Mouse (Mus musculus): ENCODE data around the gene Slc37a1. TPM values are rescaled to one million over a fixed set of nuclear protein-coding genes. Genes with fewer than 3 reads are reported as not detected.
A peak's percentile ranks its signal among the peaks of the same experiment; 100 is the strongest.

The Slc37a1 gene
- total RNA-seq, 2 experiments from 2014 or later = 7.0 to 9.8 TPM

- DNase-seq = peak in 1 of 2 experiments; percentile 51
Observed at GRCm38 (mm10) chr17:31294363-31295214, 8.0 kb downstream of the Slc37a1 start.

- DNase-seq = peak in 1 of 2 experiments; percentile 55
Observed at GRCm38 (mm10) chr17:31295215-31295891, 8.8 kb downstream of the Slc37a1 start.

DNA sequence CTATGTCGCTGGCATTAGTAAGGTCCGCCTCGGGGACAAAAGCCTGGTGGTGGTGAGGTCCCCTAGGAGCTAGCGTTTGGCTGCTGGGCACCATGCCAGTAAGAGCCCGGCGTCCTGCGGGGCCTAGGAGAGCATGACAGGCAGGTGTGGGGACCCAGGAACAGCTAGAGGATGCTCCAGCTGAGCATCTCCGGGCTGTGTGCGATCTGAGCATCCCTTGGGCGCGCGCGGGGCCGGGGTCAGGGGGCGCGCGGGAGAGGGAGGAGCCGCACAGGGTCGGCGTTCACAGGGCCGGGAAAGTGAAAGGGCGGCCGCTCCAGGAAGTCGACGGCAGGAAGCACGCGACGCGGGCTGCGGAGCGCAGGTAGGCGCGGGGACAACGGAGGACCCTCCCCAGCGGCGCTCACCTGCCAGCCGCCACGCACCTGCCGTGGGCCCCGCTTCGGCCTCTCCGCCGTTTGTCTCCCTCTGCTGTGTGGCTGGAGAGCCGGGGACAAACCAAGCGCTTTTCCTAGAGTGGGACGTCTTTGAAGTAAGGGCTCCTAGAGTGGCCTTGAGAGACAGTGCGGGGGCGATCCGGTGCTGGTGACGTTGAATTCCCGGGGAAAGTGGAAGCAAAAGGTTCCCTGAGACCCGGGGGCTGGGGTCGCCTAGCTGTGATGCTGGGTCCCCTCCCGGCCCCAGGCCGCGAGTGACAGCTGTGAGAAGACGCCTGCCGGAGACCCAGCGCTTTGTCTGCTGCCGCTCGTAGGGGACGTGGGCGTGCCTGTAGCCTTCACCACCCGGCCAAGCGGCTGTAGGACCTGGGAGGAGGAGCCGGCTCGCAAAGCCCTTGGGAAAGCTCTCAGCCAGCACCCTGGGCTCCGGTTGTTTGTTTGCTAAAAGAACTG, 9.5 kb downstream of the Slc37a1 start:
- peak; percentile 93 to 94 for DNase-seq

DNA sequence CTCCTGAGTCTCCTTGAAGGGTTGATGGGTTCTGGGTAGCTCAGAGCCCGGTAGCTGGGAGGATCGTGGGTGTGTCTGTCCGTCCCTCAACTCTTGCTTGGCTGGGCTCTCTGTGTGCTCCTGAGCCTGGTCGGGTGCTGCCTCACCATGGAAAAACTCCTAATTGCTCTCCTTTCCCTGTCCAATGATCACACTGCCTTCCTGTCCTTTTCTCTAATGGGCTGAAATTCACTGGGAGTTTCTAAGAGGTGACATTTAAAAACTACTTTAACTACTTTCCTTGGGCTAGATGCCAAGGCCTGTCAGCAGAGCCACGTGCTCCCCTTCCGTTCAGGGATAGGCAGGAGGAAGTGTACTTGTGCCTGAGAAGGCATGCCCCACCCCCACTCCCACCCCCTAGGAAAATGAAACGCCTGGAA, 10.9 kb downstream of the Slc37a1 start:
- peak; percentile 86 for DNase-seq

- no peak for DNase-seq
Observed at GRCm38 (mm10) chr17:31298419-31299209, 12.0 kb downstream of the Slc37a1 start.

DNA sequence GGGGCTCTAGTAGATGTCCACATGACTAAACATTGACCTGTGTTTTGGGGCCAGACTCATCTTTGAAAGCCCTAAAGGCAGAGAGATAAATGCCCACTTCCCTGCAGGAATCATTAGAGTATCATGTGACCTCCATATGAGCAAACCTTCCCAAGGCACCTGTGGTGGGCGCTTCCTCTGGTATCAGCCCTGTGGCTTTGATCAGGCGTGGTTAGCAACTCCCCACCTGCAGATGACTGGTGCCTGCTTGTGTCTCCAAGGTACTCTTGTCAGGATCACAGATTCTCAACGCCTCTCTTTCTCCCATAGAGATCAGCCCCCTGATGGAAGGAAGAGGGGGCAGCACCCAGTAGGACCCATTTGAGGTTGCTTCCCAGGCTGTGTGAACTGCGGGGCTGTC, 13.4 kb downstream of the Slc37a1 start:
- DNase-seq = no peak

DNA sequence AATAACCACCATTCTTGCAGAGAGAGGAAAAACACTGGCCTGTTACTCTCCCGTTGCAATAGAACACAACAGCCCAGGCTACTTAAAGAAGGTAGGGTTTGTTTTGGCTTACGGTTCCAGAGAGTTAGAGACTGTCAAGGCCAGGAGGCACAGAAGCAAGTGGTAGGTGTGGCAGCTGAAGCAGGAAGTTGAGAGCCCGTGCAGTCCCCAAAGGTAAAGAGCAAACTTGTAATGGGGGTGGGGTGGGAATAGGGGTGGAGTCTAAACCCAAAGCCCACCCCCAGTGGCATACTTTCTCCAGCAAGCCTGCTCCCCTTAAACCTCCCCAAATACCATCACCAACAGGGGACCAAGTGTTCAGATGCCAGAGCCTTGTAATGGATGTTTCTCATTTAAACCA, 14.1 kb downstream of the Slc37a1 start:
- DNase-seq = no peak

DNA sequence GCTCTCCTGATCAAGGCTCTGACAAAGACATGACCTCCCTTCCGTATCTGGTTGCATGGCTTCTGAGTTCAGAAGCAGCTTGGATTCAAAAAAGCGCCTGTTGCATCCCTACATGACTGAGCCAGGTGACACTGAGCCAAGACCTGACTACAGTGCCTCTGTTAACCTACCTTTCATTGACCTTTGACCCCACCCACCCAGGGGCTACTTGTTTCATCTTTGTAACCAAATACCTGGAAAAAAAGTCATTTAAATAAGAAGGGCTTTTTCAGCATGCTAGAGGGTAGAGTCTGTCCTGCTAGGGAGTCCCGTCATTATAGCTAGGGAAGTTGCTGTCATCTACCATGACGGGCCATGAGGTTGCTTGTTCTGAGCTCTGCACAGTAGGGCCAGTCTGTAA, 16.8 kb downstream of the Slc37a1 start:
- no peak for DNase-seq

DNA sequence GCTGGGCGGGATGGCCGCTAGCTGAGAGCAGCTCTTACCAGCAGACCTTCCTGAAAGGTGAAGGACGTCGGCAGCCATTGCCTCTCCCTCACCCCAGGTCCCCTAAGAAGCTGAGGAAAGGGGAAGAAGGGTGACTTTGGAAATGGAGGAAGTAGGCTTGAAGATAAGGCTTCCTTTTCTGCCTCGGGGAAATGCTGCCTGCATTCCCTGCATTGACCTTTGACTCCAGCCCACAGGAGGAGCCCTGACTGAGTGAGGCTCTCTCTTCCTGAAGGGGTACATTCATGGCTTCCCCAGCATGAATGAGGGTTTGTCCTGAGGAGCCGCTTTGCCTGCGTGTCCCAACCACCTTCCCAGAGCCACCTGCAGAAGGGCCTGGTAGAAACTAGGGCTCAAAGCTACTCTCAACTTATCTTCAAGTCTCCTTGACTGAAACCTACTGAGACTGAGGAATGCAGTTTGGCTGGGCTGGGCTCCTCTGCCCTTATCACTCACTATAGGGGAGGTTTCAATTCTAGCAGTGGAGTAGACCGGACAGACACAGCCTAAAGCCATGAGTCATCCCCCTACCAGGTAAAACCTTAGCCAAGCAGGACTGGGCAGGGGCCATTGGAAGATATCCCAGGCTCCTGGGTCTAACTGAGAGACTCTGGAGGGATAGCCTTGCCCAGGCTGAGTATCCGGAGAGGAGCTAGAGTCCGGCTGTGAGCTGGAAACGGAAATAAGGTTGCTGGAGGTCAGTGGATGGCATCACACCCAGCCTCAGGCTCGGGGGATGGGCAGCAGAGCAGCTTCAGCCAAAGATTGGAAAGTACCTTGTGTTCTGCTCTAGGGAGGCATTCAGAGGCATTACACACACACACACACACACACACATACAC, 18.5 kb downstream of the Slc37a1 start:
- DNase-seq = peak; percentile 79 to 88

GRCm38 (mm10) chr17:31305776-31306120, 19.2 kb downstream of the Slc37a1 start:
- no peak for DNase-seq

GRCm38 (mm10) chr17:31307756-31308155, 21.2 kb downstream of the Slc37a1 start:
- no peak for DNase-seq

- no peak for DNase-seq
Observed at GRCm38 (mm10) chr17:31308291-31308816, 21.8 kb downstream of the Slc37a1 start.

DNA sequence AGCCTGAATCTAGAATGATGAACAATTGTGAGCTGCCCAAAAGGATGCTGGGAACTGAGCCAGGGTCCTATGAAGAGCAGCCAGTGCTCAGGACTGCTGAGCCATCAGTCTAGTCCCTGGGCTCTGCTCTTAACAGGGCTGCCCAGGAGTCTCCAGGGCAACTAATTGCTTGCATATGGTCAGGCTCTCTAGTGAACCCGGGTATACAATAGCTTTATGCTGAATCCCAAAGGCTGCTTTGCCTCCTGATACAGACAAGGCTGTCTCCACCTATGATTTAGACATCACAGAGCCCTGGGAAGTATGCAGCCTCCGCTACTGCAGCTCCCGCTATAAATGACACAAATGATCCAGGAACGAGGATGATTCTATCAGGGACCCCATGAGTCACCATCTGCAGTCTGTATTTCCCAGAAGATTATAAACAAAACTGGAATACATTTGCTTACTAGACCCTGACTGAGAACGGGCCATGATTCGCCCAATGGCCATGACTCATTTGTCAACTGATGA, 22.7 kb downstream of the Slc37a1 start:
- DNase-seq = peak; percentile 38 to 50

DNA sequence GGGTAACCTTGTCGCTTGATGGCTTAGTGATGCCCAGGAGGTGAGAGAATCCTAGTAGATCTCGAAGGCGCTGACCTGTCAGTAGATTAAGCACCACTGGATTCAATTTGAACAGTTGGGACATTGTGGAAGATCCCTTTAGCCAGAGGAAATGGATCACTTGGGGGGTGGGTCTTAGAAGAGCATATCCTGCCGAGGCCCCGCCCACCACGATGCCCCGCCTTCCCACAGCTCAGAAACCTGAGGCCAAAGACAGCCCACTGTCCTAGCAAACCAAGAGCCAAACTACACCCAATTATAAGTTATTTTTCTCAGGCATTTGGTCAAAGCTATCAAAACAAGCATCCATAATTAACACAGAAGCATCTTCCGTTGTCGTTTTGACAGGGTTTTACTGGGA, 24.5 kb downstream of the Slc37a1 start:
- no peak for DNase-seq

DNA sequence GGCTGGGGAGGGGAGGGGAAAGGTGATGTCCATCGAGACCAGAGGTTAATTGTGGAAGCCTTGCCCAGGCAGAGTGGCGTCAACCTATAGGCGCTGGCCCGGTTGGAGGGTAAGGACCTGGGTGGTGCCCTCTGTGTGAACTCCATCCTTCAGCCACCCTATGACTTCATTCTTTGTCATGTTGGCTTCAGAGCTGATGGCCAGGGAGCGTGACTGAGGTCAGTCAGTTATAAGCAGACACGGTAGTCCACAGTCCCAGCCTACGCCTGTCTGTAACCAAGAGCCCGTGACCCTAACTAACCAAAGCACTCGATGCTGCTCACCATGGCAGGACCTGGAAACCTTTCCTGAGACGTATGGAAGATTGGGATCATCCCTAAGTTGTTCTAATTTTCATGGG, 26.1 kb downstream of the Slc37a1 start:
- no peak for DNase-seq

- no peak for DNase-seq
Observed at GRCm38 (mm10) chr17:31315046-31315792, 28.6 kb downstream of the Slc37a1 start.

GRCm38 (mm10) chr17:31315993-31316392, 29.4 kb downstream of the Slc37a1 start:
- DNase-seq = no peak

GRCm38 (mm10) chr17:31316998-31317397, 30.4 kb downstream of the Slc37a1 start:
- no peak for DNase-seq

DNA sequence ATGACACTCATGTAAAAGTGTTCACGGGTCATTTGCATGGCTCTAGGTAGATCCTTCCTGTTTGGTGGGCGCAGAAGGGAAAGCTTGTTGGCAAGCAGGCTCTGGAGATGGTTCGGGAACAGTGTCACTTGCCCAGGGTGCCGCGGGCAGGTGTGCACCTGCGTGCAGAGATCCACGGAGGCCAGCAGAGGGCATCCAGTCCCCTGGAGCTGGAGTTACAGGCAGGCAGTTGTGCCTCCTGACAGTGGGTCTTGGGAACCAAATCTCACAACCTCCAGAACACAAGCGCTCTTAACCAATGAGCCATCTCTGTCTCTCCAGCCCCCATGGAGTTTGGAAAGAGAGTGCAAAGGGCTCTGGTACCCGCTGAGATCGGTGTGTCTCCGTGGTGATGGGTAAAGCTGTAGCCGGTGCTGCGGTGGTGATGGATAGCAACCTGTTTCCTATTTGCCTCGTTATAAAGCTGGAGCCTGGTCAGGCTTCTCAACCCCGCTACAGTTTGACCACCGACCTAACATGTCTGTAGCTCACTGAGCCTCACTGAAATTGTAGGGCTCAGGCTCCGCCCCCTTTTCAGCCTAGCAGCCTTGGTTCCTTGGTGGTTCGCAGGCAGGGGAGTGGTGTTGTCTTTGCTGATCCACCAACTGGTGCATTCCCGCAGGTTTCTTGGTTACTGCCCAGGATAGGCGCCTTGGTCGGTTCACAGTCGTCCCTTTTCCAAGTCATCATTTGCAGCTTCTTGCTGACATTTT, 31.1 kb downstream of the Slc37a1 start:
- no peak for DNase-seq

Measured in adrenal gland, postnatal 36 days (tissue).